Mouse (Mus musculus): ENCODE measurements around the gene Paqr8.

Gene Paqr8

DNA sequence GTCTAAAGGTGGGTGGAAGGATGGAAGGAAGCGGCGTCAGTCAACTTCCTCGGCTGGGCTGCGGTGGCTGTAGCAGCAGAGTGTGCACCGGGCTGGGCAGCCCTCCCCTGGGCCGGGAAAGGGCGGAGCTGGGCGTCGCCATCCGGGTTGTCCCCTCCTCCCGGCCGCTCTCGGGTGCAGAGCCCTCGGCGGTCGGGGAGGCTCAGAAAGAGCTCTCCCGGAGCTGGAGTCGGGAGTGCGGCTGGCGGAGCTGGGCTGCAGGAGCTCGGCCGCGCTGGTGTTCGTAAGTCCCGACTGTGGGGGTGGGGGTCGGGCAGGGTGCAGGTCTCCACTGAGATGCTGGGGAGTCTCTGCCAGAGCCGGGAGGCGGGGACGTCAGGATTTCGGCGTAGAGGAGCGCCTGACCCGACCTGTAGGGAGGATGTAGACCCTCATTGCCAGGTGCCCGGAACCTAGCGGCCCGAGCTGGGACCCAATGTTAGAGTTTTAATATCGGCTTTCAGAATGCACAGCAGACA lies at the start of gene Paqr8:
Gene Paqr8 (plus strand): TSS at position 203 of the 518 bp plus-strand sequence.
- peak; percentile 92 for DNase-seq (ENCODE audit: low spot score in 2 of 2)

DNA sequence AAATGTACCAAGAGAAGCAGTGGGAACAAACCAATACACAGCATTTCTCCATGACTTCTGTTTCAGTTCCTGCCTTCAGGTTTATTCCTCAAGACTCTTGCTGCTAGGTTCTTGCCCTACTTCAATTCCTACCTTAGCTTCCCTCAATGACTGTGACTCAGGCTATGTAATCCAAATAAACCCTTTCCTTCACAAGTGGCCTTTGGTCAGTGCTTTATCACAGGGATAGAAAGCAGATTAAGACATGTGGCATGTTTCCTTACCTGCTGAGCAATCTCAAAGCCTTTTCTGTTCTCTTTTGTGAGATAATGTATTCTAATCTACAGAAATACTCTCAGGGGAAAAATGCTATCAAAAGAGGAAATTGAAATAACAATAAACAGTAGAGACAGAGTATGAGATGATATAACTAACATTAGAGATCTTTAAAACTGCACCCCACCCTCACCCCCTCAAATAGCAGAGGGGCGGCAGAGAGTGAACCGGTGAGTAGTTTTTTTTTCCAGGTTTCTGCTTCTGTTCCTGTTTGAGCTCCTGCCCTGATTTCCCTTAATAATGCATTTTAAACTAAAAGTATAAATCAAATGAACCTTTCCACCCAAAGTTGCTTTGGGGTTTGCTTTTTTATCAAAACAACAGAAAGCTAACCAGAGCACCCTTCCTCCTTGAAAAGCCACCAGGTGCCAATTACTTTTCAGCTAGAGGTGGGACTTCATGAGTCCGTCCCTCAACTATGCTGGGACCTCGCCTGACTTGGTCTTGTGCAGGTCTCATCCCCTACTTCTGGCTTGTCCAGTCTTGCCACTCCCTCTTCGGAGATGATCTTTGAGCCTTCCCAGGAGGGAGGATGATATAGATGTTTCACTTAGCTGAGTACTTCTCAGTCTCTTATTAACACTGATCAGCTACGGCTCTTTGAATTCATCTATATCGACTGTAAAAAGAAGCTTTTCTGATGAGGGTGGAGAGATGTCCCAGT lies 33.2 kb upstream of the Paqr8 start:
- no peak for DNase-seq (ENCODE audit: low spot score in 2 of 2)

DNA sequence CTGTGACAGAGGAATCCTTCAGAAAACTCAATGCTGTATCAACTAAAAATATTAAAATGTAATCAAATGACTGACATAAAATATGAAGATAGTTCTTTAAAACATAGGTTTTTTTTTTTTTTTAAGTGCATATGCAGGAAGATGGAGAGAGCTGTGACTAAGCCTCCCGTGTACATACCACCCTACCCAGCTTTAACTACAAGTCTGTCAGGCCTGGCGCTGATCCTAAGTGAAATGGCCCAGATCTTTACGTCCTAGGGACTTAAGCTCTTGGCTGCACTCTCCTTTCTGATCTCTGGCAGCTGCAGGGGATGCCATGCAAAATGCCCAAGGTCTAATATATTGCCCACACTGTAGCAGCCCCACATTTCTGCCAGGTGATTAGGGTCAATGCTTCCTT lies 29.6 kb upstream of the Paqr8 start:
- no peak for DNase-seq (ENCODE audit: low spot score in 2 of 2)

- no peak for DNase-seq (ENCODE audit: low spot score in 2 of 2)
These were observed 28.5 kb upstream of the Paqr8 start for GRCm38 (mm10) chr1:20861865-20862264.

- DNase-seq (ENCODE audit: low spot score in 2 of 2) = no peak
These were observed 26.8 kb upstream of the Paqr8 start for GRCm38 (mm10) chr1:20863452-20864172.

GRCm38 (mm10) chr1:20867241-20867902 lies 23.0 kb upstream of the Paqr8 start:
- DNase-seq (ENCODE audit: low spot score in 2 of 2) = no peak

- no peak for DNase-seq (ENCODE audit: low spot score in 2 of 2)
These were observed 22.4 kb upstream of the Paqr8 start for GRCm38 (mm10) chr1:20868036-20868435.

DNA sequence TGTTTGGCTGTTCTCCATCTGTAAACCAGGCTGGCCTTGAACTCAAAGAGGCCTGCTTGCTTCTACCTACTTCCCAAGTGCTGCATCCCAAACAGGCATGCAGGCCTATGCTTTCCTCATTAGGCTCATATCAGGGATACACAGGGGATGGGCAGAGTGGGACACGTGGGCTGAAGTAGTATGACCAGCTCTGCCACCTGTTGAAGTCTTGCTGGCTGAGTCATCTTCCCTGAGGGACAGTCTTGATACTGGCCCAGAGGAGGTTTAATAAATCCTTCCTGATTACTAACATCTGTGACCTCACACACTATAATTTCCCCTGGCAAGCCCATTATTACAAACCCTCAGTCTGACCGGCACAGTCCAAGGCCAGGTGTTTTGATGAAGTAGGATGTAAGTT lies 19.5 kb upstream of the Paqr8 start:
- DNase-seq (ENCODE audit: low spot score in 2 of 2) = no peak

DNA sequence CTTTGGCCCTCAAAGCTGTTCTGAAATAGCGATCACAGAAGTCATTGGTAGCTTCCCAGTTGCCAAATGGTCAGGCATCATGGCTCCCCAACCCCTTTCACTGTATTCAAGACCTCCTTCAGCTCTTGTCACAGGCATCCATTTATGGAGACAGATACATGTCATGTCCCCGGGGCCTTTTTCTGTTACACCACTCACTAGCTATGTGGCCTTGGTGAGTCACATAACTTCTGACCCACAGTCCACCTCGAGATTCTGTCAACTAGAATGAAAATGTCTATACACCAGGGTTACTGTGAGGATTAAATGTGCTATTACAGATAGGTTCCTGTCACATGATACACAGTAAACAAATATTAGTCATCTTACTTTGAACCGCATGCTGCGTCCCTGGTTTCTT lies 17.9 kb upstream of the Paqr8 start:
- DNase-seq (ENCODE audit: low spot score in 2 of 2) = no peak

GRCm38 (mm10) chr1:20874061-20874460 lies 16.3 kb upstream of the Paqr8 start:
- DNase-seq (ENCODE audit: low spot score in 2 of 2) = no peak

DNA sequence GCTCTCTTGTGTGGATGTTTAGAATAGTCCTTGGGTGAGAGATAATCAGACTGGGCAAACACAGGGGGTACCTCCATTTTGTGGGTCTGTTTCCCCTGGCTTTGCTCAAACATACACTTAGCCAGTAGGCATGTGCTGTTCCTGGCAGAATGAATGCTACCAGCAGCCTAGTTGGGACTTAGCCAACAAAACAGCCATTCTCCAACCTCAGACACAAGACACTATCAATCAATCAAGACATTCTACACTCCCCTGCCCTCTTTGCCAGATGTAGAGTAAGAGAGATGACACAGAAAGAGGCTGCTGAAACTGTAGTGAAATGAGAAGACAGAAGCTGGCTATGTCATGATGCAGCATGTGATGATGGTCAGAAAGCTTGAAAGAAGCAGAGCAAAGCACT lies 13.1 kb upstream of the Paqr8 start:
- DNase-seq (ENCODE audit: low spot score in 2 of 2) = no peak

DNA sequence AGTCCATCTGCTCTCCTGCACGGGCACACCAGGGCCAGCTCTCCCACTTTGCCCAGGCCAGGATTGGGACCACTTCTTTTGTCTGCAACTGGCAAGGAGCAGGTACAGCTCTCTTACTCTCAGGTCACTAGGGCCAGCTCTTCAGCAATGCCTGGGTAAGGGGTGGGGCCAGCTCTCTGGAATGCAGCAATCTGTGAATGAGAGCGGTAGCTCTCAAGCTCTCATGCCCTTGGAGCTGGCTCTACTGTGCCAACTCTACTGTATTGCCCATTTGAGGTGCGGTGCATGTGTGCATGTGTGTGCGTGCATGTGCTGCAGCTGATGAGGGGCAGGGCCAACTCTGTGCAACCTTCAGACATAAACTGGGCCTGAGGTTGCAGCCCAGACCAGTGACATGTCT lies 11.0 kb upstream of the Paqr8 start:
- no peak for DNase-seq (ENCODE audit: low spot score in 2 of 2)

- peak in 1 of 2 experiments; percentile 50 for DNase-seq (ENCODE audit: low spot score in 2 of 2)
These were observed 7.3 kb upstream of the Paqr8 start for GRCm38 (mm10) chr1:20883079-20883478.

DNA sequence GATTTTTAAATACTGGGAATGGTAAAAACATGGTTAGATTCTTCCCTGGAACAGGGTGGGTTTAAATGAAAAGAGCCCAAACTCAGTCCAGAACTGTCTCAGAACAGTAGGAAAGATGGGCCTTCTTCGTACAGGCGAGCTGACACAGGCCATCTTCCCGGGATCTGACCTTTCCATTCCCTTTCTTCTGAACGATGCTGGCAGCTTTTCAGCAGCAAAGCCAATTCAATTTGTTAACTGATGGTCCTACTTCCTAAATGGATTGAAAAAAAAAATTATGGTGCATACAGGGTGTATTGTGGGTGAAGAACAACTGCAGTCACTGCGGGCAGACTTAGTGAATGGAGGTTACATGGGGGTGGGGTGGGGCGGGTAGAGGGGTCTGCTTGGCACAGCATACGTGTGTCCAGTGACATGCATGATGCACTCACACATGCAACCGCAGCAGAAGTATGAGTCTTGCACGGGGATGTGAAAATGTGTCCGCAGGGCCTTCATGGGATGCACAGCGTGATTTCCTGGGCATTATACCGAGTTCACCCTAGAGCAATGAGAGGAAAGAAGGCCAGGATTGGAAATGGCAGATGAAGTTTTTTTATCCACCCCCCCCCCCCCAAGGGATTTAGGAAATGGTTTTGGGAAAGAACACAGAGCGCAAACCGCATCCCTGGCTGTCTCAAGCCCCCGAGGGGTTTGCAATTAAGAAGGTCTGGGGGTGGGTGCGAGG lies 566 bp upstream of the Paqr8 start:
- DNase-seq (ENCODE audit: low spot score in 2 of 2) = no peak

DNA sequence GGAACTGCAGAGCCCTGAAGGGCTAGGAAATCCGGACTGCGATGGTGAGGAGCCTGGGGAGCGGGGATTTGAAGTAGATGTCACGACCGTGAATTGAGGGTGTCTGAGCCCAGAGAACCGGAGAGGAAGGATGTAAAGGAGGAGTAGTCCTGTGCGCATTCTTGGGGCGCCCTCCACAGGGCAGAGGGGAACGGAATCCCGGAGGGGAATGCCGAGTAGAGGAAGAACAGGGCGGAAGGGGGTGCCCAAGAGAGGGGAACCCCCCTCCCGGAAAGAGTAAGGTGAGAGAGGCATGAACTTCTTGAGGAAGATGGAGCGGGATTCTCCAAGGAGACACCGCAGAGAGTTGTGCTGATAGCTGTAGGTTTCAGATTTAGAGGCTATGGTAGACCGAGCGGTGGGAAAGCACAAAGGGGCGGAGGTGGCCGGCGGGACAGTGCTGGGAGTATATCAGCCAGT lies 564 bp downstream of the Paqr8 start:
- DNase-seq (ENCODE audit: low spot score in 2 of 2) = peak; percentile 84 to 85

- DNase-seq (ENCODE audit: low spot score in 2 of 2) = peak in 1 of 2 experiments; percentile 24
These were observed 2.7 kb downstream of the Paqr8 start for GRCm38 (mm10) chr1:20893059-20893458.

DNA sequence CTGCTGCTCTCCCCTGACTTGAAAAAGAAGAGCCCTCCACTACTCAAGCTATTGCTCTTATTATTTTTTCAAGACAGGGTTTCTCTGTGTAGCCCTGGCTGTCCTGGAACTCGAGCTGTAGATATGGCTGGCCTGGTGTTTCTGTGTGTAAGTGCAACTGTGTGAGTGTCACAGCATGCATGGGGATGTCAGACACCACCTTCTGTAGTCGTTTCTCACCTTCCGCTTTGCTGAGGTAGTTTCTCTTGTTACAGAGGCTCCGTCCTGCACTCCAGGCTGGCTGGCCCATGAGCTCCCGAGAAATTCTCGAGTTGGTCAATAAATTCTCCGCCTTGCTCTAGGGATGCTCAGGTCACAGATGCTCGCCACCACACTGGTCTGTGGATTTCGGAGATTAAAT lies 8.0 kb downstream of the Paqr8 start:
- no peak for DNase-seq (ENCODE audit: low spot score in 2 of 2)

- DNase-seq (ENCODE audit: low spot score in 2 of 2) = no peak
These were observed 9.9 kb downstream of the Paqr8 start for GRCm38 (mm10) chr1:20900336-20900735.

- DNase-seq (ENCODE audit: low spot score in 2 of 2) = peak; percentile 74 to 86
These were observed 15.2 kb downstream of the Paqr8 start for GRCm38 (mm10) chr1:20905501-20906127.

- peak; percentile 92 to 95 for DNase-seq (ENCODE audit: low spot score in 2 of 2)
These were observed 15.7 kb downstream of the Paqr8 start for GRCm38 (mm10) chr1:20906128-20906515.

- DNase-seq (ENCODE audit: low spot score in 2 of 2) = no peak
These were observed 18.1 kb downstream of the Paqr8 start for GRCm38 (mm10) chr1:20908541-20908940.
